In genomic region chr2:71055300-71056114, GRCm38 (mm10) we compare ENCODE assay signal across 7 mouse cellular contexts. TPM values are rescaled to one million over a fixed set of nuclear protein-coding genes. Genes with fewer than 3 reads are reported as not detected.
DNase-seq lines count a peak whose midpoint lies in the region; ATAC-seq lines count a peak whose summit lies in the region.

Gene Dcaf17, plus strand, starts transcription at chr2:71055328.
Gene Mettl8, minus strand, starts transcription at chr2:71055583.

- H3K9ac ChIP-seq in intestine, embryonic 16.5 days (ENCODE audit: low read depth, low read length): peak within 1 kb of the TSS; percentile 95
- peak within 1 kb of the TSS; percentile 87 for H3K9ac ChIP-seq in midbrain, embryonic 11.5 days (ENCODE audit: low read length)

- no peaks in the 10 kb centered on the region for H3K9me3 ChIP-seq in intestine, embryonic 16.5 days (ENCODE audit: control insufficient read depth, low read length)
- H3K9me3 ChIP-seq in midbrain, embryonic 11.5 days (ENCODE audit: control insufficient read depth, low read length): no peaks in the 10 kb centered on the region

- H3K4me2 ChIP-seq in intestine, embryonic 16.5 days (ENCODE audit: low read depth, low read length): peak within 1 kb of the TSS; percentile 67
- H3K4me2 ChIP-seq in midbrain, embryonic 11.5 days: peak within 1 kb of the TSS; percentile 72

- H3K4me1 ChIP-seq in intestine, embryonic 16.5 days (ENCODE audit: control insufficient read depth, insufficient read depth, low read length): 0 out of 2 replicates have a peak, but pooled peaks cover 7% of the 10 kb centered on the region
- peaks cover 11% of the 10 kb centered on the region for H3K4me1 ChIP-seq in midbrain, embryonic 11.5 days (ENCODE audit: control insufficient read depth, insufficient read depth, low read length)

- peak; percentile 99 for ATAC-seq in intestine, embryonic 16.5 days
- peak; percentile 98 for ATAC-seq in midbrain, embryonic 11.5 days (ENCODE audit: low FRiP score)

- 0% methylated on average over 57 of the region's 57 CpGs for WGBS in intestine, embryonic 16.5 days
- under 1% methylated on average over 57 of the region's 57 CpGs for WGBS in midbrain, embryonic 11.5 days

- peak; percentile 85 for DNase-seq in adrenal gland, adult 8-10 months
- peak; percentile 96 for DNase-seq in embryo, embryonic 9.5 days (ENCODE audit: extremely low spot score)
- peak; percentile 80 to 86 for DNase-seq in gastrocnemius, postnatal 4 days (ENCODE audit: low spot score in 2 of 2)
- peak; percentile 87 to 90 for DNase-seq in left cerebral cortex, postnatal 36 days (ENCODE audit: low spot score in 2 of 2)
- peak; percentile 99 for DNase-seq in midbrain, embryonic 11.5 days (ENCODE audit: low spot score, missing footprints)
- DNase-seq in skeletal muscle tissue, adult 2 months (ENCODE audit: low read depth, low spot score): peak; percentile 93

- intact Hi-C loops in left cerebral cortex, postnatal 36 days (cut with DNase I): no loop called here

- H3K27me3 ChIP-seq in intestine, embryonic 16.5 days (replicated peaks; ENCODE audit: control insufficient read depth, insufficient read depth, low read length): no peaks in the 10 kb centered on the region
- H3K27me3 ChIP-seq in midbrain, embryonic 11.5 days (ENCODE audit: control insufficient read depth, insufficient read depth, low read length): no peaks in the 10 kb centered on the region

- peaks cover 2% of the 10 kb centered on the region; the same call in 1 of the 2 replicates for H3K36me3 ChIP-seq in intestine, embryonic 16.5 days (ENCODE audit: control insufficient read depth, insufficient read depth, low read length)
- H3K36me3 ChIP-seq in midbrain, embryonic 11.5 days (ENCODE audit: control insufficient read depth, insufficient read depth, low read length): no peaks in the 10 kb centered on the region

- H3K27ac ChIP-seq in intestine, embryonic 16.5 days (ENCODE audit: low read length): peak within 1 kb of the TSS; percentile 98
- peak within 1 kb of the TSS; percentile 88 for H3K27ac ChIP-seq in midbrain, embryonic 11.5 days (ENCODE audit: low read depth, low read length)

- H3K4me3 ChIP-seq in intestine, embryonic 16.5 days (ENCODE audit: low read length): peak within 1 kb of the TSS; percentile 91
- peak within 1 kb of the TSS; percentile 82 for H3K4me3 ChIP-seq in midbrain, embryonic 11.5 days (ENCODE audit: low read depth, low read length)

RNA-seq across cellular contexts. Expression of gene Dcaf17, which starts in this region (rescaled TPM):
- total RNA-seq in adrenal gland, adult 8-10 months (2022): 10 to 100 TPM; 11.2 to 14.7 (median 13.7) TPM
- 1 to 10 TPM; 7.9 TPM for total RNA-seq in gastrocnemius, postnatal 4 days (2021)
- 38.9 and 41.5 TPM in 2 replicates for polyA plus RNA-seq in intestine, embryonic 16.5 days (2015; fragmentation: Nextera tagmentation; extraction: Ambion mirVana)
- 10 to 100 TPM; 12.8 TPM for total RNA-seq in left cerebral cortex, postnatal 36 days (2021)
- polyA plus RNA-seq in midbrain, embryonic 11.5 days (2014; fragmentation: Nextera tagmentation; extraction: Ambion mirVana): 40.5 and 43.4 TPM in 2 replicates

RNA-seq across cellular contexts. Expression of gene Mettl8, which starts in this region (rescaled TPM):
- total RNA-seq in adrenal gland, adult 8-10 months (2022): 10 to 100 TPM; 15.0 to 19.3 (median 17.1) TPM
- 10 to 100 TPM in 1 of 2 experiments, 1 to 10 TPM in 1; 8.0 to 10.6 TPM for total RNA-seq in gastrocnemius, postnatal 4 days (2021)
- 13.8 and 15.6 TPM in 2 replicates for polyA plus RNA-seq in intestine, embryonic 16.5 days (2015; fragmentation: Nextera tagmentation; extraction: Ambion mirVana)
- 10 to 100 TPM; 14.0 to 16.4 TPM for total RNA-seq in left cerebral cortex, postnatal 36 days (2021)
- 22.3 and 22.8 TPM in 2 replicates for polyA plus RNA-seq in midbrain, embryonic 11.5 days (2014; fragmentation: Nextera tagmentation; extraction: Ambion mirVana)

Comparison
In these comparisons a context has a peak if more than half of its experiments do, and no peak if none do; other contexts are left out.
1. Peak in every context shown above with its lines: DNase-seq, ATAC-seq, H3K4me3 ChIP-seq and H3K27ac ChIP-seq.